Mouse (Mus musculus) heart, postnatal 0 days (tissue): ENCODE measurements around the gene Bnipl. TPM values are rescaled to one million over a fixed set of nuclear protein-coding genes. Genes with fewer than 3 reads are reported as not detected.
"Not testable (repeated sequence)": the region's sequence is repeated elsewhere in the genome, so short reads cannot be mapped to it uniquely, and the experiment has no call there.

Experiments
- ATAC-seq: fragments of 200-750 bp; cut with Nextera tagmentation; 2 replicates; pipeline ENCODE4 v1.8.0; 2017; ENCODE audit warnings: low read depth, moderate number of reproducible peaks, moderate library complexity; ENCODE audit not compliant: insufficient read depth
- DNase-seq: peaks from one replicate; pipeline ENCODE4 v3.0.0-alpha.2; 2016; ENCODE audit warnings: low spot score
- H3K27ac ChIP-seq: fragments of 300-500 bp; sonication (generic); 2 replicates; pipeline ENCODE4 v1.5.1; 2014; ENCODE audit warnings: low read depth, mild to moderate bottlenecking
- H3K27me3 ChIP-seq: fragments of 300-500 bp; sonication (generic); 2 replicates; pipeline ENCODE4 v1.6.1; 2014; ENCODE audit warnings: low read length, mixed read lengths; ENCODE audit not compliant: control insufficient read depth, insufficient read depth
- H3K36me3 ChIP-seq: fragments of 300-500 bp; sonication (generic); replicated peaks from 2 replicates; pipeline ENCODE4 v1.6.1; 2014; ENCODE audit warnings: low read length, mixed read lengths; ENCODE audit not compliant: control insufficient read depth, insufficient read depth
- H3K4me1 ChIP-seq: fragments of 300-500 bp; sonication (generic); 2 replicates; pipeline ENCODE4 v1.6.1; 2014; ENCODE audit warnings: antibody characterized with exemption; ENCODE audit not compliant: control insufficient read depth, insufficient read depth
- H3K4me2 ChIP-seq: fragments of 300-500 bp; sonication (generic); 2 replicates; pipeline ENCODE4 v1.6.1; 2014; ENCODE audit warnings: low read depth, mild to moderate bottlenecking, low read length, moderate library complexity
- H3K4me3 ChIP-seq: fragments of 300-500 bp; sonication (generic); 2 replicates; pipeline ENCODE4 v1.5.1; 2014; ENCODE audit warnings: low read depth, low read length
- H3K9ac ChIP-seq: fragments of 300-500 bp; sonication (generic); replicated peaks from 2 replicates; pipeline ENCODE4 v1.6.1; 2014; ENCODE audit warnings: low read depth, low read length, mixed read lengths
- H3K9me3 ChIP-seq: fragments of 300-500 bp; sonication (generic); replicated peaks from 2 replicates; pipeline ENCODE4 v1.6.1; 2016; ENCODE audit warnings: low read length; ENCODE audit not compliant: control insufficient read depth
- CTCF ChIP-seq: IDR thresholded peaks from 2 replicates; pipeline ENCODE4 v1.5.1; 2016; ENCODE audit warnings: antibody characterized with exemption, control low read depth, low read depth
- EP300 ChIP-seq: IDR thresholded peaks from 2 replicates; pipeline ENCODE4 v1.6.1; 2016; ENCODE audit warnings: antibody characterized with exemption, low read depth
- WGBS: fragments of 180-500 bp; shearing (Covaris S2); extraction: QIAGEN DNeasy Blood & Tissue Kit; methylation state at CpG from one replicate; pipeline ENCODE4 v1.1.7; 2014; 5-methylcytosine and 5-hydroxymethylcytosine counted together
- polyA plus RNA-seq: library from polyadenylated mRNA; unstranded; fragments of >200 nt; fragmentation: Nextera tagmentation; extraction: Ambion mirVana; gene quantifications from 2 replicates; pipeline ENCODE4 v1.2.1, GENCODE M21; 2015
- total RNA-seq: library from RNA; depleted of rRNA; stranded (reverse); fragments of >200 nt; gene quantifications from 2 replicates; pipeline ENCODE4 v1.2.3, GENCODE M21; 2014; ENCODE audit warnings: low replicate concordance

Bnipl gene
- total and polyA plus RNA-seq, 2 experiments from 2014 or later: 3.9 TPM; not detected in 1

- ATAC-seq: peak; percentile 45
- 15% methylated on average over 4 of the region's 4 CpGs for WGBS
- H3K36me3 ChIP-seq: peaks cover 34% of the 10 kb centered on the region
These were observed 34.2 kb downstream of the Bnipl start for GRCm38 (mm10) chr3:95216655-95217254.

GRCm38 (mm10) chr3:95213609-95213975, 37.4 kb downstream of the Bnipl start:
- DNase-seq: no peak
- H3K27ac ChIP-seq: no peak overlapping the region
- no peaks in the 10 kb centered on the region for H3K27me3 ChIP-seq
- no peak overlapping the region for H3K9ac ChIP-seq
- H3K4me3 ChIP-seq: no peak overlapping the region
- TF ChIP-seq EP300 (no peak), CTCF (no peak)
- peaks cover 11% of the 10 kb centered on the region; the same call in 1 of the 2 replicates for H3K4me1 ChIP-seq
- no peaks in the 10 kb centered on the region for H3K9me3 ChIP-seq
- WGBS: 92% methylated on average over 1 of the region's 1 CpGs
- ATAC-seq: no peak
- H3K4me2 ChIP-seq: no peak overlapping the region
- H3K36me3 ChIP-seq: peaks cover 35% of the 10 kb centered on the region

More at GRCm38 (mm10) chr3:95216655-95217254, 34.2 kb downstream of the Bnipl start:
- DNase-seq: no peak
- Histone ChIP-seq H3K9me3 (no peaks in the 10 kb centered on the region), H3K4me2 (peak overlapping the region; percentile 63), H3K27ac (peak overlapping the region; percentile 98), H3K9ac (peak overlapping the region; percentile 87), H3K4me1 (peaks cover 11% of the 10 kb centered on the region; the same call in 1 of the 2 replicates), H3K4me3 (peak overlapping the region; percentile 84), H3K27me3 (no peaks in the 10 kb centered on the region)
- no peak for TF ChIP-seq EP300

- H3K4me2 ChIP-seq, ATAC-seq, H3K9ac ChIP-seq, H3K9me3 ChIP-seq, H3K4me3 ChIP-seq, H3K27ac ChIP-seq, H3K4me1 ChIP-seq, DNase-seq, H3K27me3 ChIP-seq: not testable (repeated sequence)
- WGBS: 94% methylated on average over 7 of the region's 10 CpGs
- H3K36me3 ChIP-seq: peaks cover 38% of the 10 kb centered on the region
These were observed 37.9 kb downstream of the Bnipl start for GRCm38 (mm10) chr3:95212889-95213608.

GRCm38 (mm10) chr3:95210585-95210984, 40.4 kb downstream of the Bnipl start:
- 69% methylated on average over 2 of the region's 2 CpGs for WGBS
- H3K4me2 ChIP-seq: no peak overlapping the region
- ATAC-seq (no peak), DNase-seq (no peak)
- no peak overlapping the region for H3K27ac ChIP-seq
- no peaks in the 10 kb centered on the region for H3K9me3 ChIP-seq
- no peaks in the 10 kb centered on the region for H3K27me3 ChIP-seq
- peaks cover 48% of the 10 kb centered on the region for H3K36me3 ChIP-seq
- no peak overlapping the region for H3K9ac ChIP-seq
- H3K4me3 ChIP-seq: no peak overlapping the region
- no peaks in the 10 kb centered on the region for H3K4me1 ChIP-seq
- TF ChIP-seq CTCF (no peak), EP300 (no peak)

- no peak for ATAC-seq
- 90% methylated on average over 4 of the region's 4 CpGs for WGBS
- no peak overlapping the region for H3K27ac ChIP-seq
- H3K4me2 ChIP-seq: no peak overlapping the region
- no peak for DNase-seq
- H3K27me3 ChIP-seq: no peaks in the 10 kb centered on the region
- H3K9me3 ChIP-seq: no peaks in the 10 kb centered on the region
- H3K4me3 ChIP-seq: no peak overlapping the region
- no peaks in the 10 kb centered on the region for H3K4me1 ChIP-seq
- peaks cover 50% of the 10 kb centered on the region for H3K36me3 ChIP-seq
- no peak for TF ChIP-seq CTCF
- TF ChIP-seq EP300: no peak
- no peak overlapping the region for H3K9ac ChIP-seq
These were observed 42.7 kb downstream of the Bnipl start for GRCm38 (mm10) chr3:95208286-95208685.
